Mouse (Mus musculus): Measurements from ENCODE around the gene Panx2. TPM values are rescaled to one million over a fixed set of nuclear protein-coding genes. Genes with fewer than 3 reads are reported as not detected.
A peak's percentile ranks its signal among the peaks of the same experiment; 100 is the strongest.

Gene Panx2
- polyA plus RNA-seq, 1 experiment from 2014 or later: 1.4 TPM

DNA sequence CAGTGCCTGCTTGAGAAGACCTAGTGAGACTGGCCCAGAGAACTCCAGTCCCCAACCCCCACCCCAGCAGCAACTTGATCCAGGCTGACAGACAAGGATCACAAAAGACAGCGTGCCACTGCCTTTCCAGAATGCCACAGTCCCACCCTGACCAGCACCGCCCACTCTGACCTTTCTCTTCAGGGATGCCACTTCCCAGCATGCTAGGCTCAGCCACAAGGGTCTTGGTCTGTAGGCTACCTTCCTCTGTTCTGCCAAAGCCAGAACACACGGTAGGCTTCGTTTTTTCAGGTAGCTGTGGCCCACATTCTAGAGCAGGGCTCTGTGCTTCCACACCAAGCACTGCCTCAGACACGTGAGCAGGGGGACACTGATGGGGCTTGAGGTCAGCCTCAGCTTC lies 43.1 kb downstream of the Panx2 start:
- Histone ChIP-seq H3K4me3 (ENCODE audit: low read length) (no peak overlapping the region), H3K36me3 (ENCODE audit: control insufficient read depth, insufficient read depth) (peaks cover 79% of the 10 kb centered on the region), H3K4me1 (ENCODE audit: control insufficient read depth, insufficient read depth, low read length) (no peaks in the 10 kb centered on the region), H3K4me2 (ENCODE audit: low read depth, low read length) (no peak overlapping the region), H3K9me3 (replicated peaks; ENCODE audit: control insufficient read depth, low read length) (no peaks in the 10 kb centered on the region), H3K27ac (ENCODE audit: low read length) (no peak overlapping the region), H3K27me3 (ENCODE audit: control insufficient read depth, insufficient read depth, low read length) (no peaks in the 10 kb centered on the region), H3K9ac (ENCODE audit: low read length) (no peak overlapping the region)
- WGBS: 86% methylated on average over 5 of the region's 5 CpGs
- ATAC-seq (replicated peaks; ENCODE audit: extremely low read depth, insufficient read depth, low FRiP score): no peak

DNA sequence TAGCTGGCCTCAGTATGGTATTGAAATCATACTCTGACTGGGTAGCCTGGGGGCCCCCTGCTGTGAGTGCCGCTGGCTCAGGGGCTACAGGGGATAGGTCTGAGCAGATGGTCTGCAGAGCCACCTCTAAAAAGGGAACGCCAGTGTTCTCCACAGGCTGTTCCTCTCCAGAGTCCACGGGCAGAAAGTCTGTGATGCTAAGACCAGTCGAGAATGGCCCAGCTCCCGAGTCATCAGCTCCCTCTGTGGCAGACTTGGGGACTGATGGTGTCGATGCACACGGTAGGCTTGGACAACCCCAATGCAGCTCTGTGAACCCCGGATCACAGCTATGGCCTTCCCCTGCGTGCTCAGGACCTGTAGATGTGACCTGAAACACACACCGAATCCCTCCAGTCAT lies 44.4 kb downstream of the Panx2 start:
- Histone ChIP-seq H3K4me3 (ENCODE audit: low read length) (no peak overlapping the region), H3K9me3 (replicated peaks; ENCODE audit: control insufficient read depth, low read length) (no peaks in the 10 kb centered on the region), H3K9ac (ENCODE audit: low read length) (no peak overlapping the region), H3K4me1 (ENCODE audit: control insufficient read depth, insufficient read depth, low read length) (no peaks in the 10 kb centered on the region), H3K36me3 (ENCODE audit: control insufficient read depth, insufficient read depth) (peaks cover 83% of the 10 kb centered on the region), H3K4me2 (ENCODE audit: low read depth, low read length) (no peak overlapping the region), H3K27ac (ENCODE audit: low read length) (no peak overlapping the region), H3K27me3 (ENCODE audit: control insufficient read depth, insufficient read depth, low read length) (no peaks in the 10 kb centered on the region)
- no peak for ATAC-seq (replicated peaks; ENCODE audit: extremely low read depth, insufficient read depth, low FRiP score)
- 86% methylated on average over 10 of the region's 10 CpGs for WGBS

GRCm38 (mm10) chr15:89104425-89104824 lies 44.9 kb downstream of the Panx2 start:
- Histone ChIP-seq H3K27me3 (ENCODE audit: control insufficient read depth, insufficient read depth, low read length) (no peaks in the 10 kb centered on the region), H3K36me3 (ENCODE audit: control insufficient read depth, insufficient read depth) (peaks cover 79% of the 10 kb centered on the region), H3K9me3 (replicated peaks; ENCODE audit: control insufficient read depth, low read length) (no peaks in the 10 kb centered on the region), H3K27ac (ENCODE audit: low read length) (no peak overlapping the region), H3K4me2 (ENCODE audit: low read depth, low read length) (no peak overlapping the region), H3K4me3 (ENCODE audit: low read length) (no peak overlapping the region), H3K4me1 (ENCODE audit: control insufficient read depth, insufficient read depth, low read length) (no peaks in the 10 kb centered on the region), H3K9ac (ENCODE audit: low read length) (no peak overlapping the region)
- no peak for ATAC-seq (replicated peaks; ENCODE audit: extremely low read depth, insufficient read depth, low FRiP score)
- 89% methylated on average over 8 of the region's 8 CpGs for WGBS

- H3K36me3 ChIP-seq (ENCODE audit: control insufficient read depth, insufficient read depth): peaks cover 65% of the 10 kb centered on the region
- no peaks in the 10 kb centered on the region for H3K27me3 ChIP-seq (ENCODE audit: control insufficient read depth, insufficient read depth, low read length)
- no peak for ATAC-seq (replicated peaks; ENCODE audit: extremely low read depth, insufficient read depth, low FRiP score)
- no peak overlapping the region for H3K9ac ChIP-seq (ENCODE audit: low read length)
- no peak overlapping the region for H3K4me2 ChIP-seq (ENCODE audit: low read depth, low read length)
- no peak overlapping the region for H3K27ac ChIP-seq (ENCODE audit: low read length)
- 90% methylated on average over 13 of the region's 13 CpGs for WGBS
- H3K4me3 ChIP-seq (ENCODE audit: low read length): no peak overlapping the region
- H3K4me1 ChIP-seq (ENCODE audit: control insufficient read depth, insufficient read depth, low read length): no peaks in the 10 kb centered on the region
- H3K9me3 ChIP-seq (replicated peaks; ENCODE audit: control insufficient read depth, low read length): no peaks in the 10 kb centered on the region
These were observed 46.5 kb downstream of the Panx2 start for GRCm38 (mm10) chr15:89106073-89106472.

- no peak overlapping the region for H3K4me2 ChIP-seq (ENCODE audit: low read depth, low read length)
- peaks cover 61% of the 10 kb centered on the region for H3K36me3 ChIP-seq (ENCODE audit: control insufficient read depth, insufficient read depth)
- H3K9me3 ChIP-seq (replicated peaks; ENCODE audit: control insufficient read depth, low read length): no peaks in the 10 kb centered on the region
- no peak overlapping the region for H3K4me3 ChIP-seq (ENCODE audit: low read length)
- 92% methylated on average over 1 of the region's 1 CpGs for WGBS
- no peak overlapping the region for H3K9ac ChIP-seq (ENCODE audit: low read length)
- H3K27me3 ChIP-seq (ENCODE audit: control insufficient read depth, insufficient read depth, low read length): no peaks in the 10 kb centered on the region
- no peaks in the 10 kb centered on the region for H3K4me1 ChIP-seq (ENCODE audit: control insufficient read depth, insufficient read depth, low read length)
- no peak for ATAC-seq (replicated peaks; ENCODE audit: extremely low read depth, insufficient read depth, low FRiP score)
- H3K27ac ChIP-seq (ENCODE audit: low read length): no peak overlapping the region
These were observed 47.4 kb downstream of the Panx2 start for GRCm38 (mm10) chr15:89106976-89107375.

GRCm38 (mm10) chr15:89110147-89110546 lies 50.6 kb downstream of the Panx2 start:
- H3K4me1 ChIP-seq (ENCODE audit: control insufficient read depth, insufficient read depth, low read length): no peaks in the 10 kb centered on the region
- no peaks in the 10 kb centered on the region for H3K27me3 ChIP-seq (ENCODE audit: control insufficient read depth, insufficient read depth, low read length)
- no peak overlapping the region for H3K4me3 ChIP-seq (ENCODE audit: low read length)
- H3K36me3 ChIP-seq (ENCODE audit: control insufficient read depth, insufficient read depth): peaks cover 44% of the 10 kb centered on the region
- H3K9ac ChIP-seq (ENCODE audit: low read length): no peak overlapping the region
- no peak overlapping the region for H3K27ac ChIP-seq (ENCODE audit: low read length)
- no peaks in the 10 kb centered on the region for H3K9me3 ChIP-seq (replicated peaks; ENCODE audit: control insufficient read depth, low read length)
- no peak overlapping the region for H3K4me2 ChIP-seq (ENCODE audit: low read depth, low read length)
- WGBS: 59% methylated on average over 9 of the region's 9 CpGs
- ATAC-seq (replicated peaks; ENCODE audit: extremely low read depth, insufficient read depth, low FRiP score): peak; percentile 58; the same call in 1 of the 2 replicates

DNA sequence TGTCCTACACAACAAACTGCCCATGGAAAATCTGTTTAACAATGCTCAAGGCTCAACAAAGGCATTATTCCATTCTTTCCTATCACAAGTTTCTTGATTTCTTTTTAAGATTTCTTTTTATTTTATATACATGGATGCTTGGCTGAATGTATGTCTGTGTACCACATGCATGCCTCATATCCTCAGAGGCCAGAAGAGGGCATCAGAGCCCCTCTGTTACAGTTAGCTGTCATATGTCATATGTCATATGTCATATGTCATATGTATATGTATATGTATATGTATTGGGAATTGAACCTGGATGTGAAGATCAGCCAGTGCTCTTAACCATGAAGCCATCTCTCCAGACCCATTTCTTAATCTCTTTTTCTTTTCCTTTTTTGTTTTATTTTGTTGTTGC lies 58.5 kb downstream of the Panx2 start:
- H3K4me1 ChIP-seq (ENCODE audit: control insufficient read depth, insufficient read depth, low read length): peaks cover 25% of the 10 kb centered on the region
- H3K27ac ChIP-seq (ENCODE audit: low read length): no peak overlapping the region
- no peak for ATAC-seq (replicated peaks; ENCODE audit: extremely low read depth, insufficient read depth, low FRiP score)
- no peak overlapping the region for H3K9ac ChIP-seq (ENCODE audit: low read length)
- no peaks in the 10 kb centered on the region for H3K9me3 ChIP-seq (replicated peaks; ENCODE audit: control insufficient read depth, low read length)
- no peak overlapping the region for H3K4me2 ChIP-seq (ENCODE audit: low read depth, low read length)
- H3K4me3 ChIP-seq (ENCODE audit: low read length): no peak overlapping the region
- no peaks in the 10 kb centered on the region for H3K27me3 ChIP-seq (ENCODE audit: control insufficient read depth, insufficient read depth, low read length)
- H3K36me3 ChIP-seq (ENCODE audit: control insufficient read depth, insufficient read depth): peaks cover 18% of the 10 kb centered on the region

GRCm38 (mm10) chr15:89122649-89123366 lies 63.3 kb downstream of the Panx2 start, which contains the start of gene Tubgcp6:
Gene Tubgcp6 (minus strand): TSS chr15:89123112.
- no peaks in the 10 kb centered on the region for H3K9me3 ChIP-seq (replicated peaks; ENCODE audit: control insufficient read depth, low read length)
- ATAC-seq (replicated peaks; ENCODE audit: extremely low read depth, insufficient read depth, low FRiP score): peak; percentile 80
- H3K4me1 ChIP-seq (ENCODE audit: control insufficient read depth, insufficient read depth, low read length): peaks cover 36% of the 10 kb centered on the region
- no peaks in the 10 kb centered on the region for H3K27me3 ChIP-seq (ENCODE audit: control insufficient read depth, insufficient read depth, low read length)
- peak within 1 kb of the TSS; percentile 94 for H3K4me2 ChIP-seq (ENCODE audit: low read depth, low read length)
- peak within 1 kb of the TSS; percentile 75 for H3K9ac ChIP-seq (ENCODE audit: low read length)
- peaks cover 6% of the 10 kb centered on the region; the same call in 1 of the 2 replicates for H3K36me3 ChIP-seq (ENCODE audit: control insufficient read depth, insufficient read depth)
- peak within 1 kb of the TSS; percentile 59 for H3K27ac ChIP-seq (ENCODE audit: low read length)
- under 1% methylated on average over 47 of the region's 47 CpGs for WGBS
- peak within 1 kb of the TSS; percentile 69 for H3K4me3 ChIP-seq (ENCODE audit: low read length)

Measured in heart, embryonic 16.5 days (tissue).